Mouse (Mus musculus): ENCODE results near the gene Atp2c1. TPM values are rescaled to one million over a fixed set of nuclear protein-coding genes. Genes with fewer than 3 reads are reported as not detected.

Gene Atp2c1
- polyA plus RNA-seq (2012; fragmentation: generic; extraction: Trizol) = 20.5 TPM

GRCm38 (mm10) chr9:105527219-105527618 is at the start of gene Atp2c1:
TSS of gene Atp2c1 (minus strand) at chr9:105527319.
- Histone ChIP-seq H3K27me3 (ENCODE audit: control insufficient read depth, insufficient read depth, insufficient read length) (peaks cover 13% of the 10 kb centered on the region), H3K4me3 (no peak within 1 kb of the TSS)

GRCm38 (mm10) chr9:105557452-105557851 is 30.3 kb upstream of the Atp2c1 start:
- Histone ChIP-seq H3K4me2 (ENCODE audit: low read depth) (no peak overlapping the region), H3ac (ENCODE audit: control insufficient read depth, insufficient read length) (no peak overlapping the region), H3K4me3 (no peak overlapping the region), H3K36me3 (ENCODE audit: control insufficient read depth, insufficient read depth) (no peaks in the 10 kb centered on the region), H3K79me2 (ENCODE audit: control insufficient read depth, insufficient read depth) (no peaks in the 10 kb centered on the region), H3K27me3 (ENCODE audit: control insufficient read depth, insufficient read depth, insufficient read length) (no peaks in the 10 kb centered on the region)
- TF ChIP-seq CEBPB (IDR thresholded peaks at IDR 0.05; ENCODE audit: insufficient read depth, poor library complexity, severe bottlenecking) (no peak), MAX (IDR thresholded peaks at IDR 0.05; ENCODE audit: low read depth) (no peak), TCF3 (IDR thresholded peaks at IDR 0.05; ENCODE audit: insufficient read length, low read depth) (no peak), POLR2AphosphoS2 (IDR thresholded peaks at IDR 0.05; ENCODE audit: insufficient read length, low read depth) (no peak), MYOD1 (IDR thresholded peaks at IDR 0.05; ENCODE audit: control insufficient read depth in 1 of 3, insufficient read length in 2 of 3, low read depth in 2 of 3) (no peak), REST (IDR thresholded peaks at IDR 0.05; ENCODE audit: insufficient read depth, insufficient read length) (no peak), SRF (IDR thresholded peaks at IDR 0.05; ENCODE audit: control insufficient read depth, insufficient read length, low read depth) (no peak), TCF12 (IDR thresholded peaks at IDR 0.05; ENCODE audit: insufficient read depth, poor library complexity, severe bottlenecking) (no peak), E2F4 (IDR thresholded peaks at IDR 0.05; ENCODE audit: insufficient read depth) (no peak), MYOG (IDR thresholded peaks at IDR 0.05; ENCODE audit: control insufficient read depth in 1 of 3, insufficient read depth in 1 of 3, insufficient read length in 2 of 3, low read depth in 2 of 3) (no peak), POLR2A (IDR thresholded peaks at IDR 0.05; ENCODE audit: insufficient read length, low read depth) (no peak), USF1 (IDR thresholded peaks at IDR 0.05; ENCODE audit: low read depth) (no peak)

More at GRCm38 (mm10) chr9:105527219-105527618, at the start of gene Atp2c1:
- no peaks in the 10 kb centered on the region for H3K36me3 ChIP-seq (ENCODE audit: control insufficient read depth, insufficient read depth)
- H3ac ChIP-seq (ENCODE audit: control insufficient read depth, insufficient read length) = no peak within 1 kb of the TSS
- TF ChIP-seq E2F4 (IDR thresholded peaks at IDR 0.05; ENCODE audit: insufficient read depth) = no peak
- no peak for TF ChIP-seq MYOD1 (IDR thresholded peaks at IDR 0.05; ENCODE audit: control insufficient read depth in 1 of 3, insufficient read length in 2 of 3, low read depth in 2 of 3)
- TF ChIP-seq CEBPB (IDR thresholded peaks at IDR 0.05; ENCODE audit: insufficient read depth, poor library complexity, severe bottlenecking) = no peak
- TF ChIP-seq SRF (IDR thresholded peaks at IDR 0.05; ENCODE audit: control insufficient read depth, insufficient read length, low read depth) = no peak
- no peak for TF ChIP-seq POLR2A (IDR thresholded peaks at IDR 0.05; ENCODE audit: insufficient read length, low read depth)
- no peak for TF ChIP-seq REST (IDR thresholded peaks at IDR 0.05; ENCODE audit: insufficient read depth, insufficient read length)
- H3K4me2 ChIP-seq (ENCODE audit: low read depth) = no peak within 1 kb of the TSS
- H3K79me2 ChIP-seq (ENCODE audit: control insufficient read depth, insufficient read depth) = no peaks in the 10 kb centered on the region

GRCm38 (mm10) chr9:105556141-105556735 is 29.1 kb upstream of the Atp2c1 start:
- H3K4me2 ChIP-seq (ENCODE audit: low read depth) = no peak overlapping the region
- no peak overlapping the region for H3ac ChIP-seq (ENCODE audit: control insufficient read depth, insufficient read length)
- no peaks in the 10 kb centered on the region for H3K79me2 ChIP-seq (ENCODE audit: control insufficient read depth, insufficient read depth)
- H3K4me3 ChIP-seq = no peak overlapping the region
- no peak for TF ChIP-seq POLR2AphosphoS2 (IDR thresholded peaks at IDR 0.05; ENCODE audit: insufficient read length, low read depth)
- no peak for TF ChIP-seq MYOG (IDR thresholded peaks at IDR 0.05; ENCODE audit: control insufficient read depth in 1 of 3, insufficient read depth in 1 of 3, insufficient read length in 2 of 3, low read depth in 2 of 3)
- TF ChIP-seq REST (IDR thresholded peaks at IDR 0.05; ENCODE audit: insufficient read depth, insufficient read length) = no peak
- no peak for TF ChIP-seq USF1 (IDR thresholded peaks at IDR 0.05; ENCODE audit: low read depth)
- TF ChIP-seq TCF12 (IDR thresholded peaks at IDR 0.05; ENCODE audit: insufficient read depth, poor library complexity, severe bottlenecking) = no peak
- TF ChIP-seq MAX (IDR thresholded peaks at IDR 0.05; ENCODE audit: low read depth) = no peak
- TF ChIP-seq CEBPB (IDR thresholded peaks at IDR 0.05; ENCODE audit: insufficient read depth, poor library complexity, severe bottlenecking) = no peak
- no peak for TF ChIP-seq E2F4 (IDR thresholded peaks at IDR 0.05; ENCODE audit: insufficient read depth)
- no peak for TF ChIP-seq SRF (IDR thresholded peaks at IDR 0.05; ENCODE audit: control insufficient read depth, insufficient read length, low read depth)
- TF ChIP-seq POLR2A (IDR thresholded peaks at IDR 0.05; ENCODE audit: insufficient read length, low read depth) = no peak
- TF ChIP-seq TCF3 (IDR thresholded peaks at IDR 0.05; ENCODE audit: insufficient read length, low read depth) = no peak
- H3K27me3 ChIP-seq (ENCODE audit: control insufficient read depth, insufficient read depth, insufficient read length) = no peaks in the 10 kb centered on the region
- no peaks in the 10 kb centered on the region for H3K36me3 ChIP-seq (ENCODE audit: control insufficient read depth, insufficient read depth)

GRCm38 (mm10) chr9:105554439-105554807 is 27.3 kb upstream of the Atp2c1 start:
- Histone ChIP-seq H3K4me2 (ENCODE audit: low read depth) (no peak overlapping the region), H3K36me3 (ENCODE audit: control insufficient read depth, insufficient read depth) (no peaks in the 10 kb centered on the region), H3K4me3 (no peak overlapping the region), H3K27me3 (ENCODE audit: control insufficient read depth, insufficient read depth, insufficient read length) (no peaks in the 10 kb centered on the region), H3K79me2 (ENCODE audit: control insufficient read depth, insufficient read depth) (no peaks in the 10 kb centered on the region), H3ac (ENCODE audit: control insufficient read depth, insufficient read length) (no peak overlapping the region)
- TF ChIP-seq SRF (IDR thresholded peaks at IDR 0.05; ENCODE audit: control insufficient read depth, insufficient read length, low read depth) = no peak
- no peak for TF ChIP-seq POLR2AphosphoS2 (IDR thresholded peaks at IDR 0.05; ENCODE audit: insufficient read length, low read depth)
- TF ChIP-seq TCF3 (IDR thresholded peaks at IDR 0.05; ENCODE audit: insufficient read length, low read depth) = no peak
- TF ChIP-seq MYOD1 (IDR thresholded peaks at IDR 0.05; ENCODE audit: control insufficient read depth in 1 of 3, insufficient read length in 2 of 3, low read depth in 2 of 3) = no peak
- no peak for TF ChIP-seq POLR2A (IDR thresholded peaks at IDR 0.05; ENCODE audit: insufficient read length, low read depth)
- TF ChIP-seq USF1 (IDR thresholded peaks at IDR 0.05; ENCODE audit: low read depth) = no peak
- TF ChIP-seq MYOG (IDR thresholded peaks at IDR 0.05; ENCODE audit: control insufficient read depth in 1 of 3, insufficient read depth in 1 of 3, insufficient read length in 2 of 3, low read depth in 2 of 3) = no peak
- TF ChIP-seq TCF12 (IDR thresholded peaks at IDR 0.05; ENCODE audit: insufficient read depth, poor library complexity, severe bottlenecking) = no peak
- TF ChIP-seq REST (IDR thresholded peaks at IDR 0.05; ENCODE audit: insufficient read depth, insufficient read length) = no peak
- no peak for TF ChIP-seq MAX (IDR thresholded peaks at IDR 0.05; ENCODE audit: low read depth)
- TF ChIP-seq CEBPB (IDR thresholded peaks at IDR 0.05; ENCODE audit: insufficient read depth, poor library complexity, severe bottlenecking) = no peak
- TF ChIP-seq E2F4 (IDR thresholded peaks at IDR 0.05; ENCODE audit: insufficient read depth) = no peak
